Mouse (Mus musculus) mature B cell (primary cell): Measurements from ENCODE around the gene Dlgap4.
"Not testable (repeated sequence)": the region's sequence is repeated elsewhere in the genome, so short reads cannot be mapped to it uniquely, and the experiment has no call there.

Experiments used
- in situ Hi-C: fragments of 300-500 bp; cut with MboI; formaldehyde crosslinking; loops from 2 replicates; pipeline ENCODE4 v1.14.3; 2019

The Dlgap4 gene

GRCm38 (mm10) chr2:156775455-156776435 is 162.2 kb downstream of the Dlgap4 start:
- in situ Hi-C loops: no loop called here

DNA sequence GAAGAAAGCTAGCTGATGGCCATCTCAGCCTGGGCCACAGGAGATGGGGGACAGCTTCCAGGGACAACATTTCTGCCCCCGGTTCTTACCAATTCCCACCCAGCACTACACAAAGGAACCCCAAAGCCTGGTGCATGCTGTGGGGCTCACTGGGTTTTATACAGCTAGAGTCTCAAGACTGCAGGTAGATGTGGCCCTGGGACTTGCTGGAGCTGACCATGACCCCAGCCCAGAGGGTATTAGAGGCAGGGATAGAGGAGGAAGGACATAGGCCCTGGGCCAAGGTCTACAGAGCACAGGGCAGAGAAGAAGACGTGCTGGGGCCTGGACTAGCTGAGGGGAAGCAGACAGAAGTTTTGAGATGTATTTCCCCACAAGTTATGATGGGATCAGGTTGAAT is 163.4 kb downstream of the Dlgap4 start:
- in situ Hi-C loops: no loop called here

GRCm38 (mm10) chr2:156777326-156778004 is 164.0 kb downstream of the Dlgap4 start:
- in situ Hi-C loops: no loop called here

DNA sequence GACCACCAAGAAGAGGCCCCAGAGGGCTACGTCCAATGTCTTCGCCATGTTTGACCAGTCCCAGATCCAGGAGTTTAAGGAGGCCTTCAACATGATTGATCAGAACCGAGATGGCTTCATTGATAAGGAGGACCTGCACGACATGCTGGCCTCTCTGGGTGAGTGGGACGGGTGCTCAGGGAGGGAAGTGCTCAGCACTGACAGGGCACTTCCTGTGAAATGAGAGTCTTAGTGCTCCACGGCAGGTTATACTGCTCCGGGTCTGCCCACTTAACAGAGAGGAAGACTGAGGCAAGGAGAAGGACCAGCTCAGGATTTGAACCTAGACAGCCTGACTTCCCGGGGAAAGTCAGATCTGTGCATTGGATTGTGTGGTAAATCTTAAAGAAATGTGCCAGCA is 165.1 kb downstream of the Dlgap4 start:
- in situ Hi-C loops: no loop called here

DNA sequence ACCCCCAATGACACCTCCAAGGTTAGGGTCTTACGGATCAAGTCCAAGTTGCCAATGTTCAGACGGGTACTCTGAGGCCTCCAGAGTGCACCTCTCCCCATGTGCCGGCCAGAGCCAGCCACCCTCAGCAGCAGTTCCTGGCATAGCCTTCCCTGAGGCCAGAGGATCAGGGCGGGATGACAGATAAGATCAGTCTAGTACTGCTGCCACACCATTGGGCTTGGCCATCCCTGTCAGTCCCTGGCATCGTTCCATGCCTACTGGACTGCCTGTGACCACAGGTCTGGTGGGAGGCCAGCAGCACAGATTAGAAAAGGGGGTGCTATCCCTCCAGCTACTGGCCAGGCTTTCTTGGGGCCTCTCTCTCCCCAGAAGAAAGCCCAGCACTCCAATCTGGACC is 165.5 kb downstream of the Dlgap4 start:
- in situ Hi-C loops: no loop called here

DNA sequence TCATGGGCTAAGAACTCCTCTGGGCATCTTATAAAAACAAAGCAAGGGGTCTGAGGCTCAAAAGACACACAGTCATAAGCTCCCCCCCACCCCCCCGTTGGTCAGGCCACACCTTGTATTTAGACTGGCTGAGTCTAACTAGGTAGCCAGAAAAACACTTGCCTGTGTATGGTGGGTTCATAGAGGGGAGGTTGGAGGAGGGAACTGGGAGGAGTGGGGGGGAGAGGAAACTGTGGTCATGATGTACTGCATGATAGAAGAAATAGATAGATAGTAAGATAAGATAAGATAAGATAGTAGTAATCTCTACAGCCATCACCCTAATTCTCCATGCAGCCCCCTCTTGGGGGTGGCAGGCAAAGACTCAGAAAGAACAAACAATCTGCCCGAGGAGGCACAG is 166.0 kb downstream of the Dlgap4 start:
- in situ Hi-C loops: no loop called here

DNA sequence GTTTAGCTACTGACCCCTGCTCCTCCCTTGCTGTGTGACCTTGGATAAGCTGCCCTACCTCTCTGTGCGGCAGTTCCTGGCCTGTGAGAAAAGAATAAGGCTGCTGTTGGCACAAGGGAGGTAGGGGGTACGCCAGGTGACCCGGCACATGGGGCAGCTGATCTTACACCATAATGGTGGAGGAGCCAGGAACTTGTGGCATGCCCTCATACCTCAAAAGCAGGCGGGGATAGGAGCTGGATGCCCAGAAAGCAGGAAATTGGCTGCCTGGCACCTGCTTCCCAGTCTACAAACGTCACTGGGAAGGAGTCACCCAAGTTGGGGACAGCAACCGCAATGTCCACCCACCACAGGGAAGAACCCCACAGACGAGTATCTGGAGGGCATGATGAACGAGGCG is 166.6 kb downstream of the Dlgap4 start:
- in situ Hi-C loops: no loop called here

DNA sequence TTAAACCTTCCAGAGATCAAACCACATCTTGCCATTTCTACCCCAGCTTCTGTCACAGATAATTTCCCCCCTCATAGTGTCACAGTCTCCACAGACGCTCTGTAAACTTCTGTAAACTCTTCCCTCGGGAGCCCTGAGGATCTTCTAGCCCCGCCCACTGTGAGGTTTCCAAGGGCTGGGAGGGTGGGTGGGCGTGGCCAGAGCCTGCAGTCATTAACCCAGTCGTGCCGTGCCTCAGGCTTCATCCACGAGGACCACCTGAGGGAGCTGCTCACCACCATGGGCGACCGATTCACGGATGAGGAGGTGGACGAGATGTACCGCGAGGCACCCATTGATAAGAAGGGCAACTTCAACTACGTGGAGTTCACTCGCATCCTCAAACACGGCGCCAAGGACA is 167.2 kb downstream of the Dlgap4 start:
- in situ Hi-C loops: no loop called here

DNA sequence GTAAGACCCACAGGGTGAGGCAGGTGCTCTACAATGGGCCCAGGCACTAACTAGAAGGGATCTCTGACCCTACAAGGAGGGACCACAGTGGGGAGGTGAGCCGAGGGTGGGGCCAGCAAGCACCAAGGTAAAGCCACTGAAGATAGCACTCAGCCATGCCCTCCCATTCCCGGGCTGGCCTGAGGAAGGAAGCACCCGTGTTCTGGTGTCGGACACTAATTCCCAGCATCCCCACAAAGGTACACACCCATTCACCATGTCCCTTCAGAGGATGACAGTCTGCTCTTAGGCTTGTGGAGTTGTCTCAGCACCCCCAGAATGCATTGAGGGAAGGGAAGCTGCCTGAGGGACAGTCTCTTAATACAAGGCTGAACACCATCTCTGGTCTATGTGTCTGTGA is 167.8 kb downstream of the Dlgap4 start:
- in situ Hi-C loops: no loop called here

- in situ Hi-C loops: no loop called here
Observed at GRCm38 (mm10) chr2:156781836-156782480, 168.5 kb downstream of the Dlgap4 start.

DNA sequence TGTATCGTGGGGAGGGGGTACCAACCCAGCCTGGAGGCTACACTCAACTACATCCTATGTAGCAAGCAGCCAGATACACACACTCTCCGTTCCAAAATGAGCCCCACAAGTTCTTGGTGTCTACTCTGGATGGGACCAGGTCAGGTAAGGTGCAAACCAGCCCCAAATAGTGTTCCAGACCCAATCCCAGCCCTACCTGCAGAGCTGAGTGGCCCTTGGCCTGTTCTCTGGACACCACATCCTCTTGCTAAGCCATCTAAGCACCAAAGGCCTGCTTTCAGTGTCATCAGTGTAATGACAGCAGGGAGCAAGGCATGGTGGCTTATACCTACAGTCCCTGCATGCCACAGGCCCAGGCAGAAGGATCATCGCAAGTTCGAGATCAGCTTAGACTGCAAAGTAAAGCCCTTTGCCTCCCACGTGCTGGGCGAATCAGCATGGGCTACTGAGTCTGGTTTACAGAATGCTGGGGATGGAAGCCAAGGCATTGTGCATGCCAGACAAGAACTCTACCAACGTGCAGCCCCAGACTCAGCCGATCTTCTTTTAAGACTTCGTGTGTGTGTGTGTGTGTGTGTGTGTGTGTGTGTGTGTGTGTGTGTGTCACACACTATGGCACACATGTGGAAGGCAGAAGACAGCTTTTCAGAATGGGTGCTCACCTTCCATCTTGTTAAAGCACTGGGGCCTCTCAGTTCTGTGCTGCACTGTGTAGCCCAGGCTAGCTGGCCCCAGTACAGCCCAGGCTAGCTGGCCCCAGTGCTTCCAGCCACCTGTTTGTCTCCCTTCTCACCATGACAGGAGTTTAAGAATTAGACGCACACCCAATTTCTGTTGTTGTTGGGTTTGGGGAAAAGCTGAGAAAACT is 169.2 kb downstream of the Dlgap4 start:
- in situ Hi-C loops: no loop called here

GRCm38 (mm10) chr2:156783349-156783728 is 169.8 kb downstream of the Dlgap4 start:
- in situ Hi-C loops: no loop called here

DNA sequence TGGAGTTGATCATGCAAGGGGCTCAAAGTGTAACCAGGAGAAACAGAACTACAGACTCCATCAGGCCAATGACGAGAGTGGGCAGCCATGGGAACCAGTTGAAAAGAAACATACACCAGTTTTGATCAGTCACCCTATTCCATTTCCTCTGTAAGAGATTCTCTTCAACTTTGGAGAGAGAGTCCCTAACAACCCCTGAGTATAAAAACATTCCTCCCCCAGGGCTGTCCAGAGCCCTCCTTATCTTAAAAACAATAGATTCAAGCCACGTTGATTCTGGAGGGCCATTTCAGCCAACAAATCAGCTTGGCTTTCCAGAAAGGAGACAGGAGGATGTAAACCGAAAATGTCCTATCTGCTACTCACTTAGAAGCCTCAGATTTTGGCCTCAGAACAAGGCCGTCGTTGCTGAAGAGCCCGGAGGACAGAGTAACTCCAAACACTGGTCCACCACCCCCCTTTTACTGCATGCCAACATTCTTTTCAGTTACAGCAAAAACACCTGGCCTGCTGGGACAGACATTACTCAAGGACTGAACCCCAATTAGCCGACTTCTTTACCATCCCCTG is 170.6 kb downstream of the Dlgap4 start:
- in situ Hi-C loops: no loop called here

DNA sequence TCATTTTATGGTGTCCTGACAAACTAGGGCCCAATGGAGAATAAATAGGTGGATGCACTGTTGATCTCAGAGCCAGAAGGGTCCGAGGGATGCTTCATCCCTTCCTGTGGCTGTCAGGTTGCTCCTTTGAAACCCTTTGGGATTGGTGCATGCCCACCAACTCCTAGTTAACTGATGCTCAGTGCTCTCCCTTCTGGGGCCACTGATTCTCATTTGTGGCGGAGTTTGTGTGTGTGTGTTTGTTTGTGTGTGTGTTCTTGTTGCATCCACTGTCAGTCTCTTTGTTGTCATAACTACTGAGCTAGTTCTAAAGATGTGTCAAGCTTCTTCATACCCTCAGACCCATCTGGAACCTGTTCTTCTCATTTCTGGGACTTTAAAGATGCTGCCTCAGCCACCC is 171.4 kb downstream of the Dlgap4 start:
- in situ Hi-C loops: no loop called here

- in situ Hi-C loops: not testable (repeated sequence)
Observed at GRCm38 (mm10) chr2:156786369-156786768, 172.9 kb downstream of the Dlgap4 start.

GRCm38 (mm10) chr2:156787090-156787775 is 173.7 kb downstream of the Dlgap4 start:
- in situ Hi-C loops: no loop called here

DNA sequence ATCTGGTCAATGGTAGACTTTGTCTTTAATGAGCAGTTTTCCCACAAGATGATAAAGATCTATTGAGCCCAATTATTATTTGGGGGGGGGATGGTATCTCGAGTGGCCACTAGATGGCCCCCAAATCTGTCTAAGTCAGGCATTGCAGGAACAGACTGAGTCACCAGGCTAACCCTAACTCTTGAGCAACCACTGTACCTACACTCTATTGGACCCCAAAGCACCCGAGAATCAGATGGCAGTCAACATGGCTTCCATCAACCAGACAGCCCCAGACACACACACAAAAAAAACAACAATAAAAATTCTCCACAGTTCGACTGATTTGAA is 174.2 kb downstream of the Dlgap4 start:
- in situ Hi-C loops: no loop called here

DNA sequence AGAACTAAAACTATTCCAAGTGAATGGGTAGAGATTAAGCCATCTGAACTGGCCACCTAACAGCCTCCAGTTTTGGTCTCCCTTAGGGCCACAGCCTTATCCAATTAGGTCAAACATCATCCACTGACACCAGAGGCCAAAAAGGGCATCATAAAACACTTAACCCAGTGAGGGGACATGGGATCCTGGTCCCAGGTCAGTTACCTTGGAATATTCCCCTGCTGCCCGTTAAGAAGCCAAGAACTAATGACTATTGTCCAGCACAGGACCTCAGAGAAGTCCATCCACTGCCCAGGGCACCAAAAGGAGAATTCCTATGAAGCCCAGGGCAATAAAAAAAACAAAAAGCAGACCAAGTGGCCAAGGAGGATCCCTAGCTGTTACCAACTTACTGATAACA is 175.3 kb downstream of the Dlgap4 start:
- in situ Hi-C loops: no loop called here

- in situ Hi-C loops: no loop called here
Observed at GRCm38 (mm10) chr2:156798516-156798915, 185.0 kb downstream of the Dlgap4 start.

DNA sequence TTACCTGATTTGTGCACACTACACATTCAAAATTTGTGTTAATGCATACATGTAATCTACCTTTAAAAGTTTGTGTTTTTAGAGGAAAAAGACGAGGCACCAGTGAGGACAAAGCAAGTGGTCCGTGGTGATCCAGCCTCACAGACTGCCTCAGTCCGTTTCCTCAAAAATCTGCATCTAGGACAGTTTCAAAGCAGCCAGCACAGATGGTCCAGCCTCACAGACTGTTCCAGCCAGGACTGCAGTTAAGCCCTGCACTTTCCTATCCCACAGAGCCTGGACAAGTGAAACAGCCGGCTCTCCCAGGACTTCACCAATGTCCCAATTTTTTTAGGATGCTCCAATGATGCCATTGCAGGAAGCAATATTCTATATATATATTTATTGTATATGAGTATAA is 187.5 kb downstream of the Dlgap4 start:
- in situ Hi-C loops: no loop called here

DNA sequence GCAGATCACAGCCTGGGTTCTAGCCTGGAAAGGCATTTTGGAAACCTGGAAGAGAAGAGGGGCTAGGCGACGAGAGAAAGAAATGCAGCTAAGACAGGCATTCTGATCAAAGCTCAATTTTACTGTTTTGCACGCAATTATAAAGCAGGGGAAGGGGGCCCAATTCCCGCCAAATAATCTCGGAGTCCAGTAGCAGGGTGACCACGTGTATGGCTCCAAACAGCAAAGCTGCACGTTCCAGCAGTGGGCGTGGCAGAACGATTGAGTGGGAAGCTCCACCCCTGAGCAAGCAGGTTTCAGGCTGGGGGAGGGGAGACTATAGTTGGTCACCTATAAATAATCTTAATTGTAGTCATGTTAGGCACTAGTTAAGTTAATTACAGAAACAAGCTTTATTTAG is 188.6 kb downstream of the Dlgap4 start:
- in situ Hi-C loops: not testable (repeated sequence)
